Mouse (Mus musculus) liver, adult 2 months (tissue): Measurements from ENCODE around the gene C1ra.

ENCODE experiments used
- CTCF ChIP-seq: fragments of 200-500 bp; IDR thresholded peaks from 2 replicates; pipeline ENCODE4 v1.5.1; 2011; ENCODE audit warnings: low read depth, low read length, control low read depth
- POLR2A ChIP-seq: fragments of 200-500 bp; IDR thresholded peaks from 2 replicates; pipeline ENCODE4 v1.6.1; 2011; ENCODE audit warnings: low read length, control low read depth; ENCODE audit not compliant: insufficient read depth; ENCODE audit errors: extremely low read depth

DNA sequence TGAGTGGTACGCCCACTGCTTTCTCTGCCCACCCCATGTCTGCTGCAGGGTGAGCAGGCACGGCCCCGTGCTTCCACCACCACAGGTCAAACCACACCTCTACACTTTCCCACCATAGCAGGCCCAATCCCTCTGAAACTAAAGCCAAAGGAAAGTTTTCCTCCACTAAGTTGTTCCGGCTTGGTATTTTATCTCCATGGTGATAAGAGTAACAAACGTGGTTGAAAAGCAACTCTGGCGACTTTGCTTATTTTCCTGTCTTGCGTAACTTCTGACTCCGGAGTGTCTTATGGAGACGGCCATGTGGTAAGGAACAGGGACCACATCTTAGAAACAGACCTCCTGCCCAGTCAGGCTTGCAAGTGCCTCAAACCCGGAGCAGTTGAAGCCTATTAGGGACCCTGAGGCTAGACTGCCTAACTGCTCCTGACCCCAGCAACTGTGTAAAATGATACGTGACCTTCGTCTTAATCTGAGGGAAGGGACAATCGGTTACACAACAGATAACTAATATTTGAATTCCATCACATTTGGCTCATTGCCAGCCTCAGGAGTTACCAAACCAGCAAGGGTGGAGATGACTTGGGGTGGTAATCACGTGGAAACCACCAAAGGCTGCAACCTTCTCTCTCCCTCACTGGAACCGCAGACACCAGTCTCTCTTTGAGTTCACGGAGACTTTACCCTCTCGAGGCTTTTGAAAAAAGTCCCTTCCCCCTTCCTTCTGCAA lies 34.1 kb upstream of the C1ra start:
- TF ChIP-seq POLR2A (no peak), CTCF (no peak)
